9 mouse cellular contexts compared by ENCODE assay signal in the genomic region with DNA sequence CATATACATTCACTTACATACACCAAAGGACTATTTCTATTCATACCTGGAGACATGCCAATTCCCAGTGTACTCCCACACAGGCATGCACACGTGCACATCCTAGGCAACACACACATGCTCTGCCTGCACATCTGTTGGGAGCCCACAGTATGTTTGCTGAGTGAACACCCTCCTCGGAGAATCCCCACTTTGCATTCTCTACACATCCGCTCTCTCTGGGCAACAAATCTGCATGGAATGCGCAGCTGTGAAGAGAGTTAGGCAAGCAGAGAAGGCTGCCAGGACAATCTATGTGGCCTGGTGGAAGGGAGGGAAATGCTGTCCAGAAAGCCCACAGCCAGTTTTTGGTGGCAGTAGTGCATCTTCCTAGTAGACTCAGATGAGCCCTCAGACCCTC.
DNase-seq lines count a peak whose midpoint lies in the region; ATAC-seq and TF ChIP-seq lines count a peak whose summit lies in the region.
"Had no signal": no experiment of that assay in that cellular context is flagged by ENCODE, and none has a peak within 500 bp of the region (broad histone marks: within the 10 kb centered on the region; RNA-seq: fewer than 3 reads in every experiment).

No protein-coding gene starts in this region.

- 45% methylated on average over 4 of the region's 4 CpGs for WGBS in hindbrain, embryonic 13.5 days
- WGBS in hindbrain, embryonic 12.5 days: 69% methylated on average over 4 of the region's 4 CpGs
- WGBS in forebrain, embryonic 16.5 days: 48% methylated on average over 4 of the region's 4 CpGs
- WGBS in hindbrain, postnatal 0 days: 20% methylated on average over 4 of the region's 4 CpGs

- no peak for ATAC-seq in hindbrain, embryonic 13.5 days (ENCODE audit: low FRiP score)
- ATAC-seq in hindbrain, embryonic 12.5 days (ENCODE audit: low FRiP score): no peak; the same call in 1 of the 2 replicates
- no peak for ATAC-seq in G1E (ENCODE audit: extremely low read depth, insufficient number of reproducible peaks, low FRiP score, poor library complexity, severe bottlenecking)
- peak; percentile 79 for ATAC-seq in forebrain, embryonic 16.5 days
- ATAC-seq in hindbrain, postnatal 0 days: peak; percentile 80

- peak; percentile 5 for DNase-seq in G1E (ENCODE audit: low spot score)
- DNase-seq in hindbrain, postnatal 0 days (ENCODE audit: low spot score): peak; percentile 75
- no peak for DNase-seq in embryo, embryonic 9.5 days (ENCODE audit: extremely low spot score)
- no peak for DNase-seq in kidney, adult 11 months
- no peak for DNase-seq in yolk sac, embryonic 10.5 days (ENCODE audit: low spot score)
- DNase-seq: thymus, postnatal 4 days had no signal

- H3K36me3 ChIP-seq in hindbrain, embryonic 13.5 days: no peaks in the 10 kb centered on the region
- no peaks in the 10 kb centered on the region for H3K36me3 ChIP-seq in hindbrain, embryonic 12.5 days
- no peaks in the 10 kb centered on the region for H3K36me3 ChIP-seq in G1E (replicated peaks)
- H3K36me3 ChIP-seq in forebrain, embryonic 16.5 days (ENCODE audit: control insufficient read depth, insufficient read depth): no peaks in the 10 kb centered on the region
- no peaks in the 10 kb centered on the region for H3K36me3 ChIP-seq in hindbrain, postnatal 0 days (ENCODE audit: insufficient read depth, low read length)

- H3K4me3 ChIP-seq in hindbrain, embryonic 13.5 days: no peak overlapping the region
- H3K4me3 ChIP-seq in hindbrain, embryonic 12.5 days: no peak overlapping the region
- peak overlapping the region; percentile 59; the same call in 1 of the 2 replicates for H3K4me3 ChIP-seq in G1E (ENCODE audit: low read depth, low read length)
- no peak overlapping the region for H3K4me3 ChIP-seq in forebrain, embryonic 16.5 days (replicated peaks; ENCODE audit: low read length)
- H3K4me3 ChIP-seq in hindbrain, postnatal 0 days (ENCODE audit: low read length): no peak overlapping the region

- no peaks in the 10 kb centered on the region for H3K9me3 ChIP-seq in hindbrain, embryonic 13.5 days
- H3K9me3 ChIP-seq in hindbrain, embryonic 12.5 days (replicated peaks): no peaks in the 10 kb centered on the region
- no peaks in the 10 kb centered on the region for H3K9me3 ChIP-seq in G1E (replicated peaks)
- no peaks in the 10 kb centered on the region for H3K9me3 ChIP-seq in forebrain, embryonic 16.5 days (ENCODE audit: control insufficient read depth, low read length)
- no peaks in the 10 kb centered on the region for H3K9me3 ChIP-seq in hindbrain, postnatal 0 days (ENCODE audit: low read length)

- H3K9ac ChIP-seq in hindbrain, embryonic 13.5 days: no peak overlapping the region
- H3K9ac ChIP-seq in hindbrain, embryonic 12.5 days: no peak overlapping the region
- no peak overlapping the region for H3K9ac ChIP-seq in forebrain, embryonic 16.5 days (replicated peaks; ENCODE audit: low read depth, low read length)
- no peak overlapping the region for H3K9ac ChIP-seq in hindbrain, postnatal 0 days (replicated peaks; ENCODE audit: low read length)

- no peak for TF ChIP-seq CTCF in G1E (IDR thresholded peaks at IDR 0.05; ENCODE audit: low read depth, low read length)
- no peak for TF ChIP-seq CTCF in hindbrain, postnatal 0 days (IDR thresholded peaks at IDR 0.05; ENCODE audit: low read depth)

- H3K27me3 ChIP-seq in hindbrain, embryonic 13.5 days: no peaks in the 10 kb centered on the region
- H3K27me3 ChIP-seq in hindbrain, embryonic 12.5 days: no peaks in the 10 kb centered on the region
- H3K27me3 ChIP-seq in G1E (ENCODE audit: insufficient read depth, low read length): peaks cover 23% of the 10 kb centered on the region
- H3K27me3 ChIP-seq in forebrain, embryonic 16.5 days (replicated peaks; ENCODE audit: control insufficient read depth, insufficient read depth, low read length): no peaks in the 10 kb centered on the region
- no peaks in the 10 kb centered on the region for H3K27me3 ChIP-seq in hindbrain, postnatal 0 days (ENCODE audit: insufficient read depth, low read length)

- H3K4me2 ChIP-seq in hindbrain, embryonic 13.5 days: no peak overlapping the region
- no peak overlapping the region for H3K4me2 ChIP-seq in hindbrain, embryonic 12.5 days (replicated peaks)
- no peak overlapping the region for H3K4me2 ChIP-seq in forebrain, embryonic 16.5 days (ENCODE audit: low read length)
- H3K4me2 ChIP-seq in hindbrain, postnatal 0 days (ENCODE audit: low read depth, low read length): no peak overlapping the region

- H3K4me1 ChIP-seq in hindbrain, embryonic 13.5 days (replicated peaks): peaks cover 41% of the 10 kb centered on the region
- H3K4me1 ChIP-seq in hindbrain, embryonic 12.5 days: peaks cover 14% of the 10 kb centered on the region
- H3K4me1 ChIP-seq in G1E (ENCODE audit: insufficient read depth, low read depth, low read length): peaks cover 35% of the 10 kb centered on the region
- H3K4me1 ChIP-seq in forebrain, embryonic 16.5 days (replicated peaks; ENCODE audit: control insufficient read depth, insufficient read depth, low read length): peaks cover 21% of the 10 kb centered on the region
- H3K4me1 ChIP-seq in hindbrain, postnatal 0 days (ENCODE audit: insufficient read depth, low read length): peaks cover 2% of the 10 kb centered on the region; the same call in 1 of the 2 replicates

- H3K27ac ChIP-seq in hindbrain, embryonic 13.5 days: peak overlapping the region; percentile 2; the same call in 1 of the 2 replicates
- no peak overlapping the region for H3K27ac ChIP-seq in hindbrain, embryonic 12.5 days
- no peak overlapping the region for H3K27ac ChIP-seq in forebrain, embryonic 16.5 days (ENCODE audit: low read length)
- no peak overlapping the region for H3K27ac ChIP-seq in hindbrain, postnatal 0 days

Comparison
In these comparisons a context has a peak if more than half of its experiments do, and no peak if none do; other contexts are left out.
1. ATAC-seq: peak in forebrain, embryonic 16.5 days (single experiment) and hindbrain, postnatal 0 days (single experiment); none in hindbrain, embryonic 13.5 days (single experiment), hindbrain, embryonic 12.5 days (single experiment) and G1E (single experiment).
2. DNase-seq: peak in G1E (single experiment) and hindbrain, postnatal 0 days (single experiment); none in embryo, embryonic 9.5 days (single experiment), kidney, adult 11 months (single experiment) and yolk sac, embryonic 10.5 days (single experiment).